Comparison of ENCODE assay signal across 18 mouse cellular contexts in genomic region chr2:6284784-6285183, GRCm38 (mm10). TPM values are rescaled to one million over a fixed set of nuclear protein-coding genes. Genes with fewer than 3 reads are reported as not detected.
DNase-seq lines count a peak whose midpoint lies in the region; ATAC-seq lines count a peak whose summit lies in the region.
"Had no signal": no experiment of that assay in that cellular context is flagged by ENCODE, and none has a peak within 500 bp of the region (broad histone marks: within the 10 kb centered on the region; RNA-seq: fewer than 3 reads in every experiment).

No protein-coding gene starts in this region.

- WGBS in liver, embryonic 12.5 days (ENCODE audit: insufficient replicate concordance) = 41% methylated on average over 3 of the region's 3 CpGs
- 86% methylated on average over 3 of the region's 3 CpGs for WGBS in hindbrain, embryonic 14.5 days
- 79% methylated on average over 3 of the region's 3 CpGs for WGBS in hindbrain, embryonic 12.5 days
- 67% methylated on average over 3 of the region's 3 CpGs for WGBS in intestine, embryonic 16.5 days

- peak overlapping the region; percentile 31 for H3K4me2 ChIP-seq in liver, embryonic 12.5 days
- H3K4me2 ChIP-seq in hindbrain, embryonic 14.5 days (replicated peaks) = no peak overlapping the region
- no peak overlapping the region for H3K4me2 ChIP-seq in hindbrain, embryonic 12.5 days (replicated peaks)
- H3K4me2 ChIP-seq in intestine, embryonic 16.5 days (ENCODE audit: low read depth, low read length) = no peak overlapping the region
- H3K4me2 ChIP-seq: heart, embryonic 15.5 days; midbrain, embryonic 15.5 days had no signal

- H3K9me3 ChIP-seq in liver, embryonic 12.5 days (replicated peaks) = 0 out of 2 replicates have a peak, but pooled peaks cover 4% of the 10 kb centered on the region
- H3K9me3 ChIP-seq in hindbrain, embryonic 14.5 days (ENCODE audit: control insufficient read depth, low read length) = no peaks in the 10 kb centered on the region
- no peaks in the 10 kb centered on the region for H3K9me3 ChIP-seq in hindbrain, embryonic 12.5 days (replicated peaks)
- H3K9me3 ChIP-seq in intestine, embryonic 16.5 days (ENCODE audit: control insufficient read depth, low read length) = no peaks in the 10 kb centered on the region
- H3K9me3 ChIP-seq: heart, embryonic 15.5 days; hindbrain, embryonic 10.5 days; midbrain, embryonic 15.5 days had no signal

- H3K4me1 ChIP-seq in liver, embryonic 12.5 days = peaks cover 58% of the 10 kb centered on the region
- no peaks in the 10 kb centered on the region for H3K4me1 ChIP-seq in hindbrain, embryonic 14.5 days (replicated peaks; ENCODE audit: control insufficient read depth, insufficient read depth, low read length)
- H3K4me1 ChIP-seq in hindbrain, embryonic 12.5 days = no peaks in the 10 kb centered on the region
- H3K4me1 ChIP-seq in intestine, embryonic 16.5 days (ENCODE audit: control insufficient read depth, insufficient read depth, low read length) = no peaks in the 10 kb centered on the region
- H3K4me1 ChIP-seq: hindbrain, embryonic 10.5 days; midbrain, embryonic 15.5 days had no signal

- peak; percentile 41 for DNase-seq in lung, postnatal 25 days (ENCODE audit: low spot score)
- no peak for DNase-seq in lung, postnatal 10 days
- peak; percentile 70 for DNase-seq in c-Kit-positive CD71-positive TER-119-positive erythroid progenitor cells, embryonic 14.5 days (ENCODE audit: low spot score)
- DNase-seq in hindbrain, embryonic 14.5 days (ENCODE audit: low spot score) = no peak
- DNase-seq: B cell, adult 2 months; cerebellum, adult 11 months; cerebellum, postnatal 25 days; gastrocnemius, adult 2 months; heart, adult 2 months; lung, postnatal 36 days had no signal

- ATAC-seq in liver, embryonic 12.5 days = peak; percentile 82
- ATAC-seq in megakaryocyte progenitor cell, adult 5-6 weeks (replicated peaks; ENCODE audit: poor library complexity) = peak; percentile 55
- ATAC-seq in hindbrain, embryonic 14.5 days (ENCODE audit: low FRiP score) = no peak
- ATAC-seq in hindbrain, embryonic 12.5 days (ENCODE audit: low FRiP score) = no peak
- no peak for ATAC-seq in intestine, embryonic 16.5 days
- ATAC-seq: midbrain, embryonic 15.5 days had no signal

- no peaks in the 10 kb centered on the region for H3K36me3 ChIP-seq in liver, embryonic 12.5 days
- H3K36me3 ChIP-seq in hindbrain, embryonic 14.5 days (replicated peaks; ENCODE audit: control insufficient read depth, insufficient read depth) = no peaks in the 10 kb centered on the region
- no peaks in the 10 kb centered on the region for H3K36me3 ChIP-seq in hindbrain, embryonic 12.5 days
- H3K36me3 ChIP-seq in intestine, embryonic 16.5 days (ENCODE audit: control insufficient read depth, insufficient read depth, low read length) = no peaks in the 10 kb centered on the region
- H3K36me3 ChIP-seq: heart, embryonic 15.5 days; hindbrain, embryonic 10.5 days; midbrain, embryonic 15.5 days had no signal

- H3K4me3 ChIP-seq in liver, embryonic 12.5 days = no peak overlapping the region
- no peak overlapping the region for H3K4me3 ChIP-seq in hindbrain, embryonic 14.5 days (replicated peaks; ENCODE audit: low read length)
- H3K4me3 ChIP-seq in hindbrain, embryonic 12.5 days = no peak overlapping the region
- no peak overlapping the region for H3K4me3 ChIP-seq in intestine, embryonic 16.5 days (ENCODE audit: low read length)
- H3K4me3 ChIP-seq: erythroblast, embryonic 14.5 days; gastrocnemius, adult 2 months; heart, adult 2 months; heart, embryonic 15.5 days; hindbrain, embryonic 10.5 days; midbrain, embryonic 15.5 days had no signal

- H3K9ac ChIP-seq in liver, embryonic 12.5 days = no peak overlapping the region
- no peak overlapping the region for H3K9ac ChIP-seq in hindbrain, embryonic 14.5 days
- no peak overlapping the region for H3K9ac ChIP-seq in hindbrain, embryonic 12.5 days
- H3K9ac ChIP-seq in intestine, embryonic 16.5 days (ENCODE audit: low read depth, low read length) = no peak overlapping the region
- H3K9ac ChIP-seq: heart, embryonic 15.5 days; midbrain, embryonic 15.5 days had no signal

- peaks cover 10% of the 10 kb centered on the region for H3K27me3 ChIP-seq in liver, embryonic 12.5 days (replicated peaks)
- H3K27me3 ChIP-seq in hindbrain, embryonic 14.5 days (ENCODE audit: control insufficient read depth, insufficient read depth, low read length) = no peaks in the 10 kb centered on the region
- no peaks in the 10 kb centered on the region for H3K27me3 ChIP-seq in hindbrain, embryonic 12.5 days
- H3K27me3 ChIP-seq in intestine, embryonic 16.5 days (replicated peaks; ENCODE audit: control insufficient read depth, insufficient read depth, low read length) = no peaks in the 10 kb centered on the region
- H3K27me3 ChIP-seq: heart, embryonic 15.5 days; midbrain, embryonic 15.5 days had no signal

- peak overlapping the region; percentile 79 for H3K27ac ChIP-seq in liver, embryonic 12.5 days
- H3K27ac ChIP-seq in hindbrain, embryonic 14.5 days = no peak overlapping the region
- no peak overlapping the region for H3K27ac ChIP-seq in hindbrain, embryonic 12.5 days
- no peak overlapping the region for H3K27ac ChIP-seq in intestine, embryonic 16.5 days (ENCODE audit: low read length)
- H3K27ac ChIP-seq: gastrocnemius, adult 2 months; heart, adult 2 months; heart, embryonic 15.5 days; hindbrain, embryonic 10.5 days; midbrain, embryonic 15.5 days had no signal

RNA-seq across cellular contexts. Expression of gene Usp6nl, which starts 37.7 kb away (rescaled TPM):
- 7.7 and 7.9 TPM in 2 replicates for polyA plus RNA-seq in liver, embryonic 12.5 days (2016; fragmentation: Nextera tagmentation; extraction: Ambion mirVana)
- 13.3 and 19.2 TPM in 2 replicates for total RNA-seq in megakaryocyte progenitor cell, adult 5-6 weeks (2015)
- 7.0 and 8.8 TPM in 2 replicates for total RNA-seq in megakaryocyte progenitor cell, adult 5-6 weeks (2017)
- 9.5 and 9.9 TPM in 2 replicates for polyA plus RNA-seq in hindbrain, embryonic 14.5 days (2014; fragmentation: Nextera tagmentation; extraction: Ambion mirVana)
- 15.6 and 16.3 TPM in 2 replicates for polyA plus RNA-seq in hindbrain, embryonic 12.5 days (2016; fragmentation: Nextera tagmentation; extraction: Ambion mirVana)
- polyA plus RNA-seq in intestine, embryonic 16.5 days (2015; fragmentation: Nextera tagmentation; extraction: Ambion mirVana) = 7.8 and 8.4 TPM in 2 replicates

Comparison
In these comparisons a context has a peak if more than half of its experiments do, and no peak if none do; other contexts are left out.
1. DNase-seq: peak in lung, postnatal 25 days (single experiment) and c-Kit-positive CD71-positive TER-119-positive erythroid progenitor cells, embryonic 14.5 days (single experiment); none in lung, postnatal 10 days (single experiment) and hindbrain, embryonic 14.5 days (single experiment).
2. ATAC-seq: peak in liver, embryonic 12.5 days (single experiment) and megakaryocyte progenitor cell, adult 5-6 weeks (single experiment); none in hindbrain, embryonic 14.5 days (single experiment), hindbrain, embryonic 12.5 days (single experiment) and intestine, embryonic 16.5 days (single experiment).